Mouse (Mus musculus) stomach, postnatal 0 days (tissue): ENCODE data around the gene Tmem185b. TPM values are rescaled to one million over a fixed set of nuclear protein-coding genes. Genes with fewer than 3 reads are reported as not detected.
A peak's percentile ranks its signal among the peaks of the same experiment; 100 is the strongest.

Experiments
- ATAC-seq: fragments of 200-750 bp; cut with Nextera tagmentation; 2 replicates; pipeline ENCODE4 v1.8.0; 2017; ENCODE audit not compliant: low FRiP score, low TSS enrichment
- DNase-seq: peaks from one replicate; pipeline ENCODE4 v3.0.0-alpha.2; 2016; ENCODE audit warnings: low spot score
- H3K27ac ChIP-seq: fragments of 300-500 bp; sonication (generic); replicated peaks from 2 replicates; pipeline ENCODE4 v1.5.1; 2014; ENCODE audit warnings: mild to moderate bottlenecking, control low read depth
- H3K27me3 ChIP-seq: fragments of 300-500 bp; sonication (generic); 2 replicates; pipeline ENCODE4 v1.6.1; 2014; ENCODE audit warnings: low read length; ENCODE audit not compliant: control insufficient read depth, insufficient read depth
- H3K36me3 ChIP-seq: fragments of 300-500 bp; sonication (generic); 2 replicates; pipeline ENCODE4 v1.6.1; 2014; ENCODE audit warnings: low read length, mixed read lengths; ENCODE audit not compliant: control insufficient read depth, insufficient read depth
- H3K4me1 ChIP-seq: fragments of 300-500 bp; sonication (generic); replicated peaks from 2 replicates; pipeline ENCODE4 v1.6.1; 2014; ENCODE audit warnings: antibody characterized with exemption; ENCODE audit not compliant: control insufficient read depth, insufficient read depth
- H3K4me2 ChIP-seq: fragments of 300-500 bp; sonication (generic); replicated peaks from 2 replicates; pipeline ENCODE4 v1.6.1; 2014; ENCODE audit warnings: low read depth, mild to moderate bottlenecking, control low read depth, moderate library complexity
- H3K4me3 ChIP-seq: fragments of 300-500 bp; sonication (generic); 2 replicates; pipeline ENCODE4 v1.5.1; 2014; ENCODE audit warnings: low read depth, low read length, control low read depth
- H3K9ac ChIP-seq: fragments of 300-500 bp; sonication (generic); 2 replicates; pipeline ENCODE4 v1.6.1; 2014; ENCODE audit warnings: mild to moderate bottlenecking, low read length, control low read depth, mixed read lengths
- H3K9me3 ChIP-seq: fragments of 300-500 bp; sonication (generic); 2 replicates; pipeline ENCODE4 v1.6.1; 2016; ENCODE audit warnings: low read length; ENCODE audit not compliant: control insufficient read depth
- CTCF ChIP-seq: IDR thresholded peaks from 2 replicates; pipeline ENCODE4 v1.5.1; 2016; ENCODE audit warnings: antibody characterized with exemption, low read depth, mild to moderate bottlenecking, moderate library complexity
- EP300 ChIP-seq: optimal IDR thresholded peaks from 2 replicates; pipeline ENCODE3; 2016; ENCODE audit warnings: antibody characterized with exemption
- WGBS: fragments of 180-500 bp; shearing (Covaris S2); extraction: QIAGEN DNeasy Blood & Tissue Kit; methylation state at CpG from one replicate; pipeline ENCODE4 v1.1.7; 2014; 5-methylcytosine and 5-hydroxymethylcytosine counted together
- polyA plus RNA-seq: library from polyadenylated mRNA; unstranded; fragments of >200 nt; fragmentation: Nextera tagmentation; extraction: Ambion mirVana; gene quantifications from 2 replicates; pipeline ENCODE4 v1.2.1, GENCODE M21; 2015

The Tmem185b gene
- polyA plus RNA-seq, 1 experiment from 2014 or later, result 12.6 TPM

DNA sequence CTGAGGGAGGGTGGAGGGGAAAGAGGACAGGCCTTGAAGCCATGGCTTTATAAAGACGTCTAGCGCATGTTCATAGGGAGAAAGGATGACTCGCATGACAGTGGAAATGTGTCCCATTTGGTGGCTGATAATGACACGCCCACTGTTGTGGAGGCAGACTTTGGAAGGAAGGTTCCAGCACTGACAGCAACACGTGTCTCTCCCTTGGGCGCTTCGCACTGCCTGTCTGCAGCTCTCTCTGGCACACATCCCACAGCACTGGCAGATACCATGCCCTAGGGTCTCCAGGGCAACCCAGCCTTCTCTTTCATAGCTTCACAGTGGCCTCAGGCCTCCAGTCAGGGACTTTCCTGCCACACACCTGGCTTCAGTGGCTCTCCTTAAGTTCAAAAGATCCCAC, 7.9 kb upstream of the Tmem185b start:
- ATAC-seq (no peak), DNase-seq (no peak)
- Histone ChIP-seq H3K9ac (no peak overlapping the region), H3K36me3 (no peaks in the 10 kb centered on the region), H3K27me3 (no peaks in the 10 kb centered on the region), H3K27ac (no peak overlapping the region), H3K4me3 (no peak overlapping the region), H3K9me3 (no peaks in the 10 kb centered on the region), H3K4me1 (no peaks in the 10 kb centered on the region), H3K4me2 (no peak overlapping the region)
- 75% methylated on average over 7 of the region's 7 CpGs for WGBS
- TF ChIP-seq CTCF (no peak), EP300 (no peak)

DNA sequence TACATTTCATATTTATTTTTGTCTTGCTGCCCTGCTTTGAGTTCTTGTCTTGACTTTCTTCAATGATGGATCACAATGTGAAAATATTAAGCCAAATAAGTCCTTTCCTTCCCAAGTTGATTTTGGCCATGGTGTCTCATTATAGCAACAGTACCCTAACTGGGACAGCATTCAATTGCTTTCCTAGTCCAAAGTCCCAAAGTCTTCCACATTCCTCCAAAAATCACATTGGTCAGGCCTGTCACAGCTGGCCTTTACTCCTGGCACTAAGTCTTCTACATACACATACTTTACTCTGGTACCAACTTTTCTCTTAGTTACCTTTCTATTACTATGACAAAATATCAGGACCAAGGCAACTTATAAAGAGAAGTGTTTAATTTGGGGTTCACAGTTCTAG, 7.2 kb upstream of the Tmem185b start:
- no peak for DNase-seq
- Histone ChIP-seq H3K4me2 (no peak overlapping the region), H3K9ac (no peak overlapping the region), H3K27ac (no peak overlapping the region), H3K27me3 (no peaks in the 10 kb centered on the region), H3K9me3 (no peaks in the 10 kb centered on the region), H3K4me1 (no peaks in the 10 kb centered on the region), H3K36me3 (no peaks in the 10 kb centered on the region), H3K4me3 (no peak overlapping the region)
- TF ChIP-seq EP300 (no peak), CTCF (no peak)
- no peak for ATAC-seq

DNA sequence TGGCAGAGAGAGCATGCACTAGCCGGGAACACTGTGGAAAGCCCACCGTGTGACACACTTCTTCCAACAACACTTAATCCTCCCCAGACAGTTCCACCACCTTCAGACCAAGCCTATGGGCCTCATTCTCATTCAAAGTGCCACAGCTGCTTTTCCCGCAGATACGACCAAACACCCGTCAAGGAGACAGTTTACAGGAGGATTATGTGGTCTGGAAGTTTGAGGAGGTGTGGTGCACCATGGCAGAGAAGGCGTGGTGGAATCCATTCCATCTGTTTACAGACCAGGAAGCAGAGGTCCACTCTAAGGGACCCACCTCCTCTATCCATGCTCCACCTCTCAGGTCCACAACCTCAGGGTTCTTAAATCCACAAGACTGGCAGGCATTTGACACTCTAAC, 6.7 kb upstream of the Tmem185b start:
- DNase-seq (no peak), ATAC-seq (peak; percentile 41; the same call in 1 of the 2 replicates)
- TF ChIP-seq EP300, result no peak
- no peak for TF ChIP-seq CTCF
- no peak overlapping the region for H3K4me2 ChIP-seq
- H3K27ac ChIP-seq, result no peak overlapping the region
- 43% methylated on average over 6 of the region's 6 CpGs for WGBS
- H3K4me3 ChIP-seq, result no peak overlapping the region
- no peaks in the 10 kb centered on the region for H3K27me3 ChIP-seq
- no peaks in the 10 kb centered on the region for H3K36me3 ChIP-seq
- no peak overlapping the region for H3K9ac ChIP-seq
- H3K9me3 ChIP-seq, result no peaks in the 10 kb centered on the region
- no peaks in the 10 kb centered on the region for H3K4me1 ChIP-seq

GRCm38 (mm10) chr1:119521029-119521428, 4.9 kb upstream of the Tmem185b start:
- ATAC-seq (no peak), DNase-seq (no peak)
- Histone ChIP-seq H3K36me3 (no peaks in the 10 kb centered on the region), H3K27ac (no peak overlapping the region), H3K4me2 (no peak overlapping the region), H3K4me1 (peaks cover 4% of the 10 kb centered on the region; the same call in 1 of the 2 replicates), H3K4me3 (no peak overlapping the region), H3K27me3 (no peaks in the 10 kb centered on the region), H3K9ac (no peak overlapping the region), H3K9me3 (no peaks in the 10 kb centered on the region)
- WGBS, result 33% methylated on average over 2 of the region's 2 CpGs
- TF ChIP-seq CTCF (no peak), EP300 (no peak)

- 73% methylated on average over 7 of the region's 7 CpGs for WGBS
- DNase-seq (no peak), ATAC-seq (no peak)
- TF ChIP-seq EP300 (no peak), CTCF (no peak)
- H3K27ac ChIP-seq, result no peak overlapping the region
- no peak overlapping the region for H3K9ac ChIP-seq
- no peak overlapping the region for H3K4me2 ChIP-seq
- H3K9me3 ChIP-seq, result no peaks in the 10 kb centered on the region
- peaks cover 9% of the 10 kb centered on the region for H3K4me1 ChIP-seq
- H3K27me3 ChIP-seq, result no peaks in the 10 kb centered on the region
- no peak overlapping the region for H3K4me3 ChIP-seq
- H3K36me3 ChIP-seq, result no peaks in the 10 kb centered on the region
Measured at GRCm38 (mm10) chr1:119521681-119522080, 4.3 kb upstream of the Tmem185b start.

- Histone ChIP-seq H3K36me3 (no peaks in the 10 kb centered on the region), H3K9me3 (no peaks in the 10 kb centered on the region), H3K4me2 (no peak overlapping the region), H3K4me1 (peaks cover 9% of the 10 kb centered on the region), H3K27ac (no peak overlapping the region), H3K4me3 (no peak overlapping the region), H3K9ac (no peak overlapping the region), H3K27me3 (no peaks in the 10 kb centered on the region)
- TF ChIP-seq EP300 (no peak), CTCF (no peak)
- ATAC-seq (no peak), DNase-seq (no peak)
- 86% methylated on average over 4 of the region's 4 CpGs for WGBS
Measured at GRCm38 (mm10) chr1:119522726-119523125, 3.2 kb upstream of the Tmem185b start.
